1 mouse cellular context compared by ENCODE assay signal in the genomic region with DNA sequence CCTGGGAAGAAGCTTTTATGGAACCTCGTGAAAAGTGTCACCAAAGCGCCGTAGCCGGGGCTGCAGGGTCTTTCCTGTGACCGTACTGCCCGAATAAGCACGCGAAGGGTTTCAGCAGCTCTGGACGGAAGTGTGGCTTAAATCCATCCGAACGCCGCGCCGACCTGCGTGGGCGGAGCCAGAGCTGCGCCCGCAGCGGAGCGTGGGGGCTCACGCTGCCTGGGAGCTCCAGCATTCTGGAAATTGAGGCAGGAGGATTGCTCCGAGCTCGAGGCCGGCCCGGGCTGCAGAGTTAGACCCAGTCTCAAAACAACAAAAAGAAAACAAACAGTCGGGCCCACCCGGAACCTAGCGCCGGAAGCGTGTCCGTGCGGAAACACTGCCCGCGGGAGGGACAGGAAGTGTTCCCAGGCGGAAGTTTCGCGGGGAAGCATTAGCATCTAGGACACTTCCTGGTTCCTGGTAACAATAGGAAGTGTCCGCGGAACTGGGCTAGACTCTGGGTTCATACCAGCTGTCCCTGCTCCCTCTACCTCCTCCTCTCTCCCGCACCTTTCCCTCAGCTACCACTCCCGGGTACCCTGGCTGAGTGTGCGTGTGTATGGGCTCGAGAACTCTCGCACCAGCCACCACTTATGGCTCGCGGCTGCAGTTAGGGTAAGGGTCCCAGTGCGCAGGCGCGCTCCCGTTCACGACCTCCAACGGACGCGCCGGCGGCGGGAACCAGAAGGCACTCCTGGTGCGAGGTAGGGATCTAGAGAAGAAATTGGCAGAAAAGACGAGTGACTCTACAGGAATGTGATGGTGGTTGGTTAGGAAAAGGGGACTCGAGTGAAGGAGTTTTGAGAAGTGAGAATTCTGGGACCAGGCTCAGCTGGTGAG.
TF ChIP-seq lines count a peak whose summit lies in the region.

Gene Zfp668 (minus strand): TSS at position 362 of the 882 bp plus-strand sequence.

TF ChIP-seq in MEL, 35 proteins besides CTCF, POLR2A, EP300 and RAD21 (continued from another document):
- TF ChIP-seq POLR2AphosphoS2 (IDR thresholded peaks at IDR 0.05; ENCODE audit: low read length): peak; percentile 71; the same call in 1 of the 2 replicates
- peak; percentile 44; the same call in 1 of the 2 replicates for TF ChIP-seq CHD1 (IDR thresholded peaks at IDR 0.05; ENCODE audit: low read depth, low read length)
- TF ChIP-seq TCF12 (IDR thresholded peaks at IDR 0.05; ENCODE audit: low read depth, low read length): peak; percentile 68
- no peak for TF ChIP-seq MEF2A (IDR thresholded peaks at IDR 0.05; ENCODE audit: extremely low read depth, insufficient replicate concordance, low read depth, low read length, poor library complexity, severe bottlenecking)
- peak; percentile 76 for TF ChIP-seq NRF1 (IDR thresholded peaks at IDR 0.05; ENCODE audit: insufficient read depth, low read depth, low read length, poor library complexity, severe bottlenecking)
- TF ChIP-seq MYC (IDR thresholded peaks at IDR 0.05; ENCODE audit: low read depth, low read length): no peak; the same call in 1 of the 2 replicates
- TF ChIP-seq MAFK (IDR thresholded peaks at IDR 0.05; ENCODE audit: borderline replicate concordance, low read depth, low read length): no peak
- no peak; the same call in 1 of the 2 replicates for TF ChIP-seq CHD2 (IDR thresholded peaks at IDR 0.05; ENCODE audit: low read length)
- peak; percentile 94 for TF ChIP-seq MAZ (IDR thresholded peaks at IDR 0.05; ENCODE audit: low read depth, low read length)
- TF ChIP-seq ELF1 (IDR thresholded peaks at IDR 0.05; ENCODE audit: low read depth, low read length): peak; percentile 100
- no peak for TF ChIP-seq USF1 (IDR thresholded peaks at IDR 0.05; ENCODE audit: low read depth, low read length)
- peak; percentile 87; the same call in 1 of the 2 replicates for TF ChIP-seq E2F4 (IDR thresholded peaks at IDR 0.05; ENCODE audit: borderline replicate concordance, low read depth, low read length)
- TF ChIP-seq ZNF384 (IDR thresholded peaks at IDR 0.05; ENCODE audit: low read depth, low read length): no peak
- no peak for TF ChIP-seq SMC3 (IDR thresholded peaks at IDR 0.05; ENCODE audit: low read depth, low read length)
- TF ChIP-seq KAT2A (conservative IDR thresholded peaks at IDR 0.05; ENCODE audit: low read depth, low read length): peak; percentile 89
- TF ChIP-seq MAX (IDR thresholded peaks at IDR 0.05; ENCODE audit: low read length): peak; percentile 62
